Mouse (Mus musculus) cerebellum, adult 18-20 months (tissue): ENCODE measurements around the gene Gusb.

Source experiments
- DNase-seq, 2 experiments: peaks; one replicate each; pipeline ENCODE4 v3.0.0; 2021

Gene Gusb

DNA sequence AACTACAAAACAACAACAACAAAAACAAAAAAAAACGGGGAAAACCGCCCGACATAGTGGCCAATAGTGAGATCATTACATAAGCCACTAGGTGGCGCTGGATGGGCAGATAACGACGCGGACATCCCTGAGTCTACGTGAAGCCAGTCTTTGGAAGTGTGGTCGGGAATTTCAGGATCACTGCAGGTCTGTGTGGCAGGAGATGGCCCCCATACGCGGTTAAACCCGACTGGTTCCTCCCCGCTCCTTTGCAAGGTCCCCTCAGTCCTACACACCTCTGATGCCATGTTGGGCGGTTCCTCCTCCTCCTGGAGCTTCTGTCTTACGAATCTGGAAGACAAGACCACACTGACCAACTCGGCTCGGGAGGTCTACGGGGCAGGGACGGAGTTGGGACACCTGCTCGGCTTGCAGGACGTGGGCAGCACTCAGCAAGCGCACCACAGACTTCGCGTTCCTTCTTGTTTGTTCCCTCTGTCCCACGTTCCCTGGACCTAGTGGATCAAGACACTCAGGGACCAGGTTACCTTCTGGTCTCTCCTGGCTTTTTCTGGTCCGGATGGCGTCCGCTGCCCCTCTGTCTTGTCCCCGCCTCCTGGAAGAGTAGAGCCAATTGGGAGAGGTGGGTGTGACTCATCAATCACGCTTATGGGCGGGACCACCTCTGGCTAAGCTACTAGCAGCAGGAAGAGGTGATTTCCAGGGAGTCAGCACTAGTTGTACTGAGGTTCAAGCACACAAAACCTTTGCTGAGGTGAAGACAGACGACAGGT lies 21.1 kb upstream of the Gusb start:
- DNase-seq = peak; percentile 79 to 83

DNA sequence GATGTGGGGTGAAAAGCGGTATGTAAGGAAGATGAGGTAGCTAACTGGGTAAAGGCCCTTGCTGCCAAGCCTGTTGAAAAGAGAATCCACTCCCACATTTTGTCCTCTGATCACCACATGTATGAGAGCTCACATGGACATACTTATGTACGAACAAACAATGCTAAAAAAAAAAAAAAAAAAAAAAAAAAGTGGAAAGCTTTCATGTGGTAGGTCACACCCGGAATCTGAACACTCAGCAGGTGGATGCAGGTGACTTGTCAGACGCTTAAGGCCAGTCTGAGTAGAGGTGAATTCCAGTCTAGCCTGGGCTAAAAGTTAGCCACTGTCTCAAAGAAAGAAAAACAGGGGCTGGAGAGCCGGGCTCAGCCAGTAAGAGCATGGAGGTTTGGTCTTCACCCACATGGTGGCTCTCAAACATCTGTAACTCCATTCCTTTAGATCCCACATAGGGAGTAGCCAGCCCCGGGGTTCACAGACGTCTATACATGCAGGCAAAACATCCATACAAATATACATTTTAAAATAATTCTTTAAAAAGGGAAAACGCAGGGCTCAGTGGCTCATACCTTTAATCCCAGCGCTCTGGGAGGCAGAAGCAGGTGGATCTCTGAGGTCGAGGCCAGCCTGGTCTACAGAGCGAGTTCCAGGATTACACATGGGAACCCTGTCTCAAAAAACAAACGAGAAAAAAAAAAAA lies 20.4 kb upstream of the Gusb start:
- no peak for DNase-seq

DNA sequence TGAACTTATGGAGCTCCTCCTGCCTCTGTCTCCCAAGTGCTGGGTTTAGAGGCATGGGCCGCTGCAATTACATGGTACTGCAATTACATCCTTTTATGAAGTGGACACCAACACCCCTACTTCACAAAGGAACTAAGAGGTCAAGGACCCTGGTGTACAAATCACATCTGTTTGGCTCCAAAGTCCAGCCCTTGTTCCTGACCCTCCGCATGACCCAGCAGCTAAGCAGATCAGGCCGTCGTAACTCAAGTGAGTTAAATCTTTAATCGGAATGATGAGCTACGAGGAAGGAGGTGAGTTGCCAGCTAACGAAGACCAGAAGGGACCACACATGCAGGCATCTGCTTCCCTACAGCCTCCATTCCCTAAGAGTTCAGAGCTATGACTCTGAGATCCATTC lies 19.5 kb upstream of the Gusb start:
- DNase-seq = no peak

DNA sequence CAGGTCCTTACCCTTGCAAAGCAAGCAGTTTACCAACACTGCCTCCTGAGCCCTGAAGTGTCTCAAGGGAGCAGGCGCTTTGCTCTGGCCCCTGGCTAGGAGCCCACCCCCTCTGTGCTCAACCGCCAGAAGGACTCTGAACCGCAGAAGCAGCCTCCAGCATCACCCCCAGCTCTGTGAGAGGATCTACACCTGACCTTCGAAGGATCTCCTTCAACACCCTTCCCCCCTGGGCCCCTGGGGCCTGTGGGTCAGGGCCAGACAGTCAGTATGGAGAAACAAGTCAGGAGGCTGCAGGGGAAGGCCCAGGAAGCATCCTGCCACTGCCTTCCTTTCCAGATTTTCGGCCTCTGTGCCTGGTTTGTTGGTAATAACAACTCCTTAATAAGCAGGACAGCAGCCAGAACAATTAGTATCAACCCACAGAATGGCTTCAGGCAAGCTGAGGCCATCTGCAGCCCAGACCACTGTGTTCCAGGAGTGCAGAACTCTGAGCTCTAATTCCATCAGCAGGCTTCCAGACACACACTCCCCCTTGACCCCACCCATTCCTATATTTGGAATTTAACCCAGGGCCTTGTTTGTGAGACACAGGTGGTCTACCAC lies 18.6 kb upstream of the Gusb start:
- DNase-seq = peak in 1 of 2 experiments; percentile 29

DNA sequence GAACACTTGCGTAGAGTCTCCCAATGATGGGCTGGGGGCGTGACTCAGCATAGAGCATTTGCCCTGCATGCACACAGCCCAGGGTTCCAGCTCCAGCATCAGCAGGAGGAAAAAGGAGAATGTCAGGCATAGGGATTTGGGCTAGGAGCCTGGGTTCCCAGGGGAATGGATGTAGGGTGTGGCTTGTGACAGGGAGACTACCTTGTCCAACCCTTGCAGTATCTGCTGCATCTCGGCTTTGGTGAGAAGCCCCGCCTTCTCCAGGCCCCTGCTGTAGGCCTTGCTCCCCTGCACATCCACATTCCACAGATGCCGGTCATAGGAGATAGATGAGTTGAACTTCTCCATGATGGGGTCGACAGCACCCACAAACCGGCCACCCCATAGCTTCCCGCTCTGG lies 16.6 kb upstream of the Gusb start:
- no peak for DNase-seq

DNA sequence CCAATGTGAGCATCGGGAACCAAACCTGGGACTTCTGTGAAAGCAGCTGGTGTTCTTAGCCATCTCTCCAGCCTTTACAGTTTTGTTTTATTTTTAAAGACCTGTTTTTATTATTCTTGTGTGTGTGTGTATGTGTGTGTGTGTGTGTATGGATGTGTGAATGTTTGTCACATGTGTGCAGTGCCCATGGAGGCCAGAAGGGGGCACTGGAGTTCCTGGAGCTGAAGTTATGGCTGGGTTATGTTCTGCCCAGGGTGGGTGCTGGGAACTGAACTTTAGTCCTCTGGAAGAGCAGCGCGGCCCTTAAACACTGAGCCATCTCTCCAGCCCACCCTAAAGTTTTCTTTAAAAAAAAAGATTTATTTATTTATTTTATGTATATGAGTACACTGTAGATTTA lies 12.3 kb upstream of the Gusb start:
- no peak for DNase-seq

DNA sequence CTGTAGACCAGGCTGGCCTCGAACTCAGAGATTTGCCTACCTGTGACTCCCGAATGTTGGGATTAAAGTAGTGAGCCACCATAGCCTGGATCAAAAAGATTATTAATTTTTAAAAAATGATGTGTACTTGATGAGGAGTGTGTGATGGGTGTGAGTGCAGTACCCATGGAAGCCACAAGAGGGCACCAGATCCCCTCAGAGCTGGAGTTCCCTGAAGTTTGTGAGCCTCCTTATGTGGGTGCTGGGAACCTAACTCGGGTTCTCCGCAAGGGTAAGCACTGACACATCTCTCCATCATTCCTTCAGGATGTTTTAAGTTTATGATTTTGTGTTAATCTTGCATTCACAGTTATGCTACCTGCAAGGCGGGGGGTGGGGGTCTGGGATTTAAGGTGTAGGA lies 8.1 kb upstream of the Gusb start:
- no peak for DNase-seq

DNA sequence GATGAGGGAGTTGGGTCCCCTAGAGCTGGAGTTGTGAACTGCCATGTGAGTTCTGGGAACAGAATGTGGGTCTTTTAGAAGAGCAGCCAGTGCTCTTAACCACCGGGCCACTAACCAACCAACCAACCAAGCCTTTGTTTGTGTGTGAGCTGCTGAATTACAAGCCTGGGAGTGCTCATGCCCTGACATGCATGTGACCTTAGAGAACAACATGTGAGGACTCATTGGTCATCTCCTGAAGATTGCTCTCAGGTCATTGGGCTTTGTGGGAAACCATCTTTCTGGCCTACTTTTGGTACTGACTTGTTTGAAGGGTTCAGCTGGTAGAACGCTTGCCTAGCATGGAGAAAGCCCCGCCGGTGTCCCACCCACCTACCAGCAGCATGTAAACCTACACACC lies 6.9 kb upstream of the Gusb start:
- no peak for DNase-seq

DNA sequence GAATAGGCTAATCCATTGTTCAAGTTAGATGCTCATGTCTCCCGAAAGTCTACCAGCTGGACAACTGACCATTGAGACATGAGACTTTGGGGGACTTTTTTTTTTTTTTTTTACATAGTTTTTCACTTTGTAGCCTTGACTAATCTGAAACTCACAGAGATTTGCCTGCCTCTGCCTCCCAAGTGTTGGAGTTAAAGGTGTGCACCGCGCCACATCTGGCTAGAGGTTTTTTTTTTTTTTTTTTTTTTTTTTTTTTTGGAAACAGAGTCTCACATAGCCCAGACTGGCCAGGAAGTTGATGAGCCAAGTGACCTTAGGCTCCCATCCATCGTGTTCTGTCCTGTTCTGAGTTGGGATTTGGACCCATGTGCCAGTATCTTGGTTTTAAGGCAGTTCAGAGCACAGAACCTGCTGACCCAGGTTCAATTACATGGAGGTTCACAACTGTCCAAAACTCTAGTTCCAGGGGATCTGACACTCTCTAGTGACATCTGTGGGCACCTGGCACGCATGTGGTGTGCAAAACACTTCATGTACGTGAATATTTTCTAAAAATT lies 5.3 kb upstream of the Gusb start:
- DNase-seq = no peak

DNA sequence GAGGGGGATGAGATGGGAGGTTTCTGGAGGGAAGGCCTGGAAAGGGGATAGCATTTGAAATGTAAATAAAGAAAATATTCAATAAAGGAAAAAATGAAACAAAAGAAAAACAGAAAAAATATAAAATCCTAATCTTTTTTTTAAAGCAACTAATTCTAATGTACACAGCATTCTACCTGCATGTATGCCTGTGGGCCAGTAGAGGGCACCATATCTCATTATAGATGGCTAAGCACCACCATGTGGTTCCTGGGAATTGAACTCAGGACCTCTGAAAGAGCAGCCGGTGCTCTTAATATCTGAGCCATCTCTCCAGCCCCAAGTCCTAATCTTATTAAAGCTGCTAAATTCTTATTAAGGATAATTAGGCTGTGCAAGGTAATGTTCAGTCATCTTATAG lies 4.5 kb upstream of the Gusb start:
- no peak for DNase-seq

DNA sequence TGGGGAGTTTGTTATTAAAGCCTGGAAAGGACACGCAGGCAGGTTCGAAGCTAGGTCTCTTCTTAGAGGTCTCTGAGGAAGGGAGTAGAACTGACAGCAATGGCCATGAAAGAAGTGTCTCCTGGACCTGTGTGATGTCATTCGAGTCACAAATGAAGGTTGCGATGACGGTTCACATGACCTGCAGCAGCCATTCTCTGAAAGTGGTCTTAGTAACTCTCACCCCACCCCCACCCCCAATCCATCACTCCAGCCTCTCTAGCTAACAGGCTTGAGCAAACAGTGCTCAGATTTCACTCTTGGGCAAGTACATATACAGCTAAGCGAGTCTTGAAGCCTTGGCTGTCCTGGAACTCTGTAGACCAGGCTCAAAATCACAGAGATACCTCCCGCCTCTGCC lies 380 bp upstream of the Gusb start:
- DNase-seq = no peak

DNA sequence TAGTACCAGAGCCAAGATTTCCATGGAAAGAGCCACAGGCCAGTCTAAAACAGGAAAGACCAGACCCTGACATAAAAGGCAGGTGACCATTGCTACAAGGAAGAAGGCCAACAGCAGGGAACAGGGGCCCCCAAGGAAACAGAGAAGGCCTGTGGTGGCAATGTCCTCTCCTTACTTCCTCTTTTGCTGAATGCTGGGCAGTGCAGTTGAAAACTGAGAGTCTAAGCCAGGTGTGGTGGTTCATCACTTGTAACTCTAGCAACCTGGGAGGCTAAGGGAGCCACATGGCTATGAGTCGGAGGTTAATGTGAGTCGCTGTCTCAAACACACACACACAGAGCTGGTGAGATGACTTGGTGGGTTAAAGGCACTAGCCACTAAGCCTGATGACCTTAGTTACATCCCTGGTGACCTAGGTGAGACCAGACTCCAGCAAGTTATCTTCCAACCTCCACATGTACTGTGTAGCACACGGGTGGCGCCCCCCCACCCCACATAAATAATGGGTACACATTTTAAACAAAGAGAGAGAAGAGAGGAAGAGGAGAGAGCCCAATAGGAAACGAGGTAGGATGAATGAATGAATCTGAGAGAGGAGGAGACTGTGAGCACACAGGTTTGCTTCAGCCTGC lies 1.4 kb downstream of the Gusb start:
- no peak for DNase-seq

DNA sequence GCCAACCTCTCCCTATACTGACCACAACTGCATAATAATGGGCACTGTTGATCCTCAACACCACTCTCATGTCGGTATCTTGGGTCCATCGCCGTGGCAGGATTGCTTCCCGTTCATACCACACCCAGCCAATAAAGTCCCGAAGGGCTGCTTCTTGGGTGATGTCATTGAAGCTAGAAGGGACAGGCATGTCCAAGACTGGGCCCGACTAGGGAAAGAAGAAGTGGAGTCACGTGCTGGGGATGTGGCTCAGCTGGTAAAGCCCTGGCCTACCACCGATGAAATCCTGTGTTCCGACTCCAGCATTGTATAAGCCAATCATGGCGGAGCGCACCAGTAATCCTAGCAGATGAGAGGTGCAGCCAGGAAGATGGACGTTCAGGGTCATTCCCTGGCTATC lies 2.1 kb downstream of the Gusb start:
- DNase-seq = no peak

DNA sequence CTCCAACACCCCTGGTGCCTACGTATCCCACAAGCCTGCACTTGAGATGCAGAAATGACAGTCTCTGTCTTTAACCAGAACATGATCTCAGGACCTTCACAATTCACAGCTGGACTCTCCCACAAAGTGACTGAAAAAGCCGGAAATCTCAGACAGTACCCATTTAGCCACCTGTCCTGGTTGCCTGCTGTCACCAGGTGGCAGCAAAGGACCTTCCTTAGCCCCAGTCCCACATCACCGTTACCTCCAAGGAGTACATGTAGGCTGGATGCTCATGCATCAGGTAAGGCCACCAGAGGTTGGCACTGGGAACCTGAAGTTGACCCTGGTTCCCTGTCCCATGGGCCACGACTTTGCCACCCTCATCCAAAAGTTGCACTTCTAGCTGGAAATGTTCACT lies 3.8 kb downstream of the Gusb start:
- peak; percentile 65 to 71 for DNase-seq

DNA sequence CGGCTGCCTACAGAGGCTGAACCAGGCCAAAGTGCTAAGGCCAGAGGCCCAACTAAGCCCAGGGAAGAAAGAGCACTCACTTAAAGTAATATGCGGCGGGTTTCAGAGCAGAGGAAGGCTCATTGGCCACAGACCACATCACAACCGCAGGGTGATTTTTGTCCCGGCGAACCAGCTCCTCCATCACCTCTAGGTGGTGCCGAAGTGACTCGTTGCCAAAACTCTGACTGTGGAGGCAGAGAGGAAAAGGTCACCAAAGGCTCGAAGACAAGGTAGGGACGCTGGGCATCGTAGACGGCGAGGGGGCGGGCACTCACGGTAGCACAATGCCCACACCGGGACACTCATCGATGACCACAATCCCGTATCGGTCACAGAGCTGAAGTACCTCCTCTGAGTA lies 5.1 kb downstream of the Gusb start:
- no peak for DNase-seq

DNA sequence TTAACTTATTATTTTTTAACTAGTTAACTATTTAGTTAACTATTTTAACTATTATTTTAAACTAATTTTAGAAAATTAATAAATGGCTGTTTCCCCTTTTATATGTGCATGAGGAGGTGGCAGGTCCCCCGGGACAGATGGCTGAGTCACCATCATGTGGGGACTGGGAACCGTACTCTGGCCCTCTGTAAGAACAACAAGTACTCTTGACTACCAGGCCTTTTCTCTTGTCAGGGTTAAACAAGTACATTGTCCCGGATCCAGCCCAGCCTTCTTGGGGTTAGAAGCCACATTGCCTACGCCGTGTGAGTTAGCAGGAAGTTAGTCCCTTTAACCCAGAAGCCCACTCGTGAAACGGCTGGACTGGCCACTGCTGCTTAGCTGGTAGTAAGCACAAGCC lies 7.9 kb downstream of the Gusb start:
- no peak for DNase-seq

DNA sequence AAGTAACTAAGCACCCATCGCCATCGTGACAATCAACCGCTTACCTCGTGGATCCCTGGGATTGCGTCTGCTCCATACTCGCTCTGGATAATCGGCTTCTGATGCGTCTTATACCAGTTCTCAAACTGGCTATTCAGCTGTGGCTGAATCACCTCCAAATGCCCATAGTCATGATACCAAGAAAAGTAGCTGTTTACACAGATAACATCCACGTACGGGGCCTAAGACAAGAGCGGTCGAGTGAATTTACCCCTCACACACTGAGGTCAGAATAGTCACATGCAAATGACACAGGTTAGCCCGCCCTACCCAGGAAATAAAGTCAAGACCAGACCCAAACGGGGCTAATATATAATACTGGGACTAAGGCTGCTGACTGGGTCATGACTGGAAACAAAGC lies 9.5 kb downstream of the Gusb start:
- no peak for DNase-seq

DNA sequence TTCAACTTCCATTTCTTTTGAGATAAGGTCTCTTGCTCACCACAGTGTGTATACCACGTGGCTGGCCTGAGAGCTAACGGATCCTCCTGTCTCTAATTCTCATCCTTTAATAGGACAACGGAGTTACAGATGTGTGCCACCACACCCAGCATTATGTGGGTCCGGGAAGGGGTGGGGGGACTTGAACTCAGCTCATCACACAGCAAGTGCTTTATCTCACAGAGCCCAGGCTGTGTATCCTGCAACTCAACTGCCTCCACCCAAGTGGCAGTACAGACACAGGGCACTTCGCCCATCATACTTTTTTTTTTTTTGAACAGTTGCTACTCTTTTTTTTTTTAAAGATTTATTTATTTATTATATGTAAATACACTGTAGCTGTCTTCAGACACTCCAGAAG lies 11.0 kb downstream of the Gusb start:
- no peak for DNase-seq

DNA sequence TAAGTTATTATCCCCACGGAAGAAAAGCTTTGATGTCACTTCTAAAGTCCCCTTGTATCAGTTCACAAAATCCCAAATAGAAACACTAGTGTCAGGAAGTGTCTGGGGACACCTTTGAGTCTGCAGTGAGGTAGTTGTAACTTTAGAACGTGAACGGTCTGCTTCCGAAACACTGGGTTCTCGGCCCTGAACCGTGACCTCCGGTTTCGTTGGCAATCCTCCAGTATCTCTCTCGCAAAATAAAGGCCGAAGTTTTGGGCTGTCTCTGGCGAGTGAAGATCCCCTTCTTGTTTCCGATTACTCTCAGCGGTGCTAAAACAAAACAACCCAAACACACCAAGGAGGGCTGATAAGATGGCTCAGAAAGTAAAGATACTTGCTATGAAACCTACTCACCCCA lies 13.5 kb downstream of the Gusb start:
- DNase-seq = no peak

DNA sequence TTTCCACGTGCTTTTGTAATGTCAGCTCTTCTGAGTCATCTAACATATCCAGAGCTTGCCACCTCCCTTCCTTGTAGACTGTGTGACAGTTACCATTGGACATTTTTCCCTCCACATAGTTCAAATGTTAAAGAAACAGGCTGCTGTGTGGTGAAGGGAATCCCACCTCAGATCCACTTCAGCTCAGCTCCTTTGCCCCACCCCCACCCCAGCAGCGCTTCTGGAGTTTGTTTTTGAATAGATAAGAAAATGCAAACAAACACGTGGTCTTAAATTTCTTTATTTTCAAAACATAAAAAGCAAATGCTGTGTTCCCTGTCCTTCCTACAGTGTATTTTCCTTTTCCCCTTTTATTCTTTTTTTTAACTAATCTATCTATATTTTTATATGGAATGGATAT lies 22.6 kb downstream of the Gusb start:
- no peak for DNase-seq

DNA sequence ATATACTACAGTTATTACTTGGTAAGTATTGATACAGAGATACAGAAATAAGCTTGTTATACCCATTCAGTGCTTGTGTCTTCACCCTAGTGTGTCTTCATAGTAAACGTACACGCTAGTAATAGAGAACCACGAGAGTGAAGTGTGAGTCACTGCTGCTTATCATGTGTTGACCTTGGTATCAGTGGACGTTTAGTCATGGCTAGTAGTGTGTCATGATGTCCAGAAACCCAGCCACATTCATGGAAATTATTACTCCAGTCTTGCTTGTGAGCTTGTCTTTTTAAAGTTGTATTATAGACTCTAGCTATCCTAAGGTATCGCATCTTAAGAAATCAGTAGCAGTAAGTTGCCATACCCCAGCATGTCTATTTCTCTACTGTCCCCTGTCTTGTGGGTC lies 24.2 kb downstream of the Gusb start:
- no peak for DNase-seq

DNA sequence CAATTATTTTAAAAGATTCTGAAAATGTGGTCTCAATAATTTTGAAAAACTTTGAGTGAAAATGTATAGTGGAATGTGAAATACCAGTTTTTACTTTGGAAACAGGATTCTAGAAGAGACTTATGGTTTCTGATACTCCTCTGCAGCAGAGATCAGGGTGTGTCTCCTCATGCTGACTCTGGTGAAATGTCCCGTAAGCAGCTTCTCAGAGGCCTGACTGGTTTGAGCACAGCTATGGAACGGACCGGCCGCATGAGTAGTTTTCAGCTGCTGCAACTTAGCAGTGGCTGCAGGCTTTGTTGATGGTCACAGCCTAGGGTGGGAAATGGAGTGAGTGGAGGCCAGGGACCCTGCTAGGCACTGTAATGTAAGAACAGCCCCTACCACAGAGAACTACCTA lies 25.1 kb downstream of the Gusb start:
- no peak for DNase-seq

DNA sequence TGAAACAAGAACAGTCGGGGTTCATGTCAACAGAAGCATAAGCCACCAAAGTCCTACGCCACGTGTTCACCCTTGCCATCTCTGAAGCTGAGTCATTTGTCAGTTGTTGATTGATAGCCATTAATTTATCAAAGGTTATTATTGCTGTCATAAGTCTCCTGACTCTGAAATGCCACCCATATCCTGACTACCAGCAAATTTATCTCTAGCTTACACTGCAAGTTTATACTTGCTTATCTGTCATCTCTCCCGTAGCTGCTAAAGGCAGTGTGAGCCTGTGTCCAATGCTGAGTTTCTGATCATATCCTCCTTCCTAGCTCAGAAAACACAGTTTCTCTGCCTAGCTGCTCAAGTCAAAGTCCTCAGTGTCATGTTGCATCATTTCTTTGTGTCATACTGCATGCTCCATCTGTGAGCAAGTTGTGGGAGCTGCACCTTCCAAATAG lies 28.0 kb downstream of the Gusb start:
- DNase-seq = no peak

DNA sequence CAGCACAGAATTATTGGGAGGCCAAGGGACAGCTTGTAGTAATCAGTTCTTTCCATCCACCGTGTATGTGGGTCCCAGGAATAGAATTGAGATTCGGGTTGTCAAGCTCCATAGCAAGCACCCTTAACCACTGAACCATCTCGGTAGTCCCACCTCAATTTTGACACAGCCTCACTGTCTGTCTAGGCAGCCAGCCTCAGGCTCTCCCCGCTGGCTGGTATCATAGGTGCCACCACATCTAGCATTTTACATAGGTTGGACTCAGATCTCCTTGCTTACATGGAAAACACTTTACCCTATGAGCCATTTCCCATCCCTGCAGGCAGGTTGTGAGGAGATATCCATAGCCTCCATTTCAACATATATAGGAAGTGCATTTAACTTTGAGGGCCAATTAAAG lies 28.5 kb downstream of the Gusb start:
- no peak for DNase-seq
